Mouse (Mus musculus): ENCODE data around the gene Slc47a2. TPM values are rescaled to one million over a fixed set of nuclear protein-coding genes. Genes with fewer than 3 reads are reported as not detected.

Slc47a2 gene
- 69.1 and 87.1 TPM in 2 replicates for polyA plus RNA-seq (2012; rRNA removed)

GRCm38 (mm10) chr11:61342505-61343420 lies at the start of gene Slc47a2:
Gene Slc47a2 (minus strand): TSS chr11:61342860.
- peaks cover 1% of the 10 kb centered on the region; the same call in 1 of the 2 replicates for H3K36me3 ChIP-seq (ENCODE audit: control insufficient read depth, insufficient read depth, low read length)
- peak within 1 kb of the TSS; percentile 87 for H3K27ac ChIP-seq (ENCODE audit: control insufficient read depth, insufficient read depth, low read depth, low read length)
- TF ChIP-seq POLR2A (IDR thresholded peaks at IDR 0.05; ENCODE audit: control insufficient read depth, low read depth, low read length) (peak; percentile 65; the same call in 1 of the 2 replicates), CTCF (IDR thresholded peaks at IDR 0.05; ENCODE audit: control insufficient read depth, insufficient read depth, insufficient replicate concordance, low read depth, low read length) (no peak)
- peaks cover 14% of the 10 kb centered on the region for H3K4me1 ChIP-seq (ENCODE audit: control insufficient read depth, insufficient read depth, low read length)
- H3K27me3 ChIP-seq (ENCODE audit: control insufficient read depth, insufficient read depth, low read length), result no peaks in the 10 kb centered on the region
- peak within 1 kb of the TSS; percentile 85 for H3K4me3 ChIP-seq (ENCODE audit: control insufficient read depth, low read depth, low read length)

DNA sequence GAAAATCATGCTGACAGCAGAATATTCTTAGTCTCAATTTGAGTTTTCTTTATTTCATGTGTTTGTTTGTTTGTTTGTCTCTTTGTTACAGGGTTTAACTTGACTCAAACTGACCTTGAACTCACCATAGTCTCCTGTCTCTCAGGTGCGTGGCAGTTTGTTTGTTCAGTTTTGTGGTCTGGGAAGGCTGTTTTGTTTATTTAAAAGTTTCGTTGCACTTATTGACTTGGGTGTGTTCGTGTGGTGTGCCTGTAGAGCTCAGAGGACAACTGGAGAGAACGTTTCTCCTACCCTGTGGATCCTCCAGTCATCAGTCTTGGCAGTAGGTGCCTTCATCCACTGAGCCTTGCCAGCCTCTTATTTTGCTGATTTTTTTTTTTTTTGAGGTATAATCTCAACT lies 46.3 kb upstream of the Slc47a2 start:
- TF ChIP-seq POLR2A (IDR thresholded peaks at IDR 0.05; ENCODE audit: control insufficient read depth, low read depth, low read length) (no peak), CTCF (IDR thresholded peaks at IDR 0.05; ENCODE audit: control insufficient read depth, insufficient read depth, insufficient replicate concordance, low read depth, low read length) (no peak)
- H3K36me3 ChIP-seq (ENCODE audit: control insufficient read depth, insufficient read depth, low read length), result no peaks in the 10 kb centered on the region
- H3K4me3 ChIP-seq (ENCODE audit: control insufficient read depth, low read depth, low read length), result no peak overlapping the region

DNA sequence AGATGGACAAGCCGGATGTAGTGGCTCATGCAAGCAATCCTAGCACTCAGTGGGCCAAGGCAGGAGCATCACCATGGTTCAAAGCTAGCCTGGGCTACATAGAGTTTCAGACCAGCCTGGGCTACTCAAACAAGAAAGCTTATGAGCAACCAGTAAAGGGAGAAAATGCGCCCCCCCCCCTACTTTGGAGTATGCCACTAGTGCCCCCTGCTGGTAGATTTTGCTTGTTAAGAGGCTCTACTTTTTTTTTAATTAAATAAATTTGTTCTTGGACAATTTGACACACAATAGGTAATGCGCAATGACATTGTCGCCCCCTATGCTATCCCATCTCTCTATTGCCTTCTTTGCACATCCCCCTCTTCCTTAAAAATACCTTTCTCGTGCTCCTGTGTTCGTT lies 45.4 kb upstream of the Slc47a2 start:
- Histone ChIP-seq H3K4me1 (ENCODE audit: control insufficient read depth, insufficient read depth, low read length) (no peaks in the 10 kb centered on the region), H3K4me3 (ENCODE audit: control insufficient read depth, low read depth, low read length) (no peak overlapping the region), H3K27me3 (ENCODE audit: control insufficient read depth, insufficient read depth, low read length) (no peaks in the 10 kb centered on the region), H3K36me3 (ENCODE audit: control insufficient read depth, insufficient read depth, low read length) (no peaks in the 10 kb centered on the region), H3K27ac (ENCODE audit: control insufficient read depth, insufficient read depth, low read depth, low read length) (no peak overlapping the region)
- TF ChIP-seq CTCF (IDR thresholded peaks at IDR 0.05; ENCODE audit: control insufficient read depth, insufficient read depth, insufficient replicate concordance, low read depth, low read length), result no peak
- TF ChIP-seq POLR2A (IDR thresholded peaks at IDR 0.05; ENCODE audit: control insufficient read depth, low read depth, low read length), result no peak

More for the DNA sequence above, 46.3 kb upstream of the Slc47a2 start:
- Histone ChIP-seq H3K27me3 (ENCODE audit: control insufficient read depth, insufficient read depth, low read length) (no peaks in the 10 kb centered on the region), H3K4me1 (ENCODE audit: control insufficient read depth, insufficient read depth, low read length) (no peaks in the 10 kb centered on the region), H3K27ac (ENCODE audit: control insufficient read depth, insufficient read depth, low read depth, low read length) (no peak overlapping the region)

- H3K27me3 ChIP-seq (ENCODE audit: control insufficient read depth, insufficient read depth, low read length), result no peaks in the 10 kb centered on the region
- H3K36me3 ChIP-seq (ENCODE audit: control insufficient read depth, insufficient read depth, low read length), result no peaks in the 10 kb centered on the region
- H3K27ac ChIP-seq (ENCODE audit: control insufficient read depth, insufficient read depth, low read depth, low read length), result no peak overlapping the region
- TF ChIP-seq CTCF (IDR thresholded peaks at IDR 0.05; ENCODE audit: control insufficient read depth, insufficient read depth, insufficient replicate concordance, low read depth, low read length) (no peak), POLR2A (IDR thresholded peaks at IDR 0.05; ENCODE audit: control insufficient read depth, low read depth, low read length) (no peak)
- H3K4me1 ChIP-seq (ENCODE audit: control insufficient read depth, insufficient read depth, low read length), result no peaks in the 10 kb centered on the region
- no peak overlapping the region for H3K4me3 ChIP-seq (ENCODE audit: control insufficient read depth, low read depth, low read length)
Measured at GRCm38 (mm10) chr11:61387233-61387632, 44.6 kb upstream of the Slc47a2 start.

GRCm38 (mm10) chr11:61385725-61386124 lies 43.1 kb upstream of the Slc47a2 start:
- H3K27me3 ChIP-seq (ENCODE audit: control insufficient read depth, insufficient read depth, low read length), result no peaks in the 10 kb centered on the region
- no peaks in the 10 kb centered on the region for H3K4me1 ChIP-seq (ENCODE audit: control insufficient read depth, insufficient read depth, low read length)
- H3K27ac ChIP-seq (ENCODE audit: control insufficient read depth, insufficient read depth, low read depth, low read length), result no peak overlapping the region
- no peak overlapping the region for H3K4me3 ChIP-seq (ENCODE audit: control insufficient read depth, low read depth, low read length)
- no peaks in the 10 kb centered on the region for H3K36me3 ChIP-seq (ENCODE audit: control insufficient read depth, insufficient read depth, low read length)
- TF ChIP-seq POLR2A (IDR thresholded peaks at IDR 0.05; ENCODE audit: control insufficient read depth, low read depth, low read length) (no peak), CTCF (IDR thresholded peaks at IDR 0.05; ENCODE audit: control insufficient read depth, insufficient read depth, insufficient replicate concordance, low read depth, low read length) (no peak)

GRCm38 (mm10) chr11:61381272-61381671 lies 38.6 kb upstream of the Slc47a2 start:
- Histone ChIP-seq H3K4me1 (ENCODE audit: control insufficient read depth, insufficient read depth, low read length) (peaks cover 7% of the 10 kb centered on the region), H3K36me3 (ENCODE audit: control insufficient read depth, insufficient read depth, low read length) (no peaks in the 10 kb centered on the region), H3K27me3 (ENCODE audit: control insufficient read depth, insufficient read depth, low read length) (no peaks in the 10 kb centered on the region), H3K27ac (ENCODE audit: control insufficient read depth, insufficient read depth, low read depth, low read length) (no peak overlapping the region), H3K4me3 (ENCODE audit: control insufficient read depth, low read depth, low read length) (no peak overlapping the region)
- no peak for TF ChIP-seq POLR2A (IDR thresholded peaks at IDR 0.05; ENCODE audit: control insufficient read depth, low read depth, low read length)
- no peak for TF ChIP-seq CTCF (IDR thresholded peaks at IDR 0.05; ENCODE audit: control insufficient read depth, insufficient read depth, insufficient replicate concordance, low read depth, low read length)

GRCm38 (mm10) chr11:61378651-61379050 lies 36.0 kb upstream of the Slc47a2 start:
- H3K27ac ChIP-seq (ENCODE audit: control insufficient read depth, insufficient read depth, low read depth, low read length), result no peak overlapping the region
- H3K27me3 ChIP-seq (ENCODE audit: control insufficient read depth, insufficient read depth, low read length), result no peaks in the 10 kb centered on the region
- no peaks in the 10 kb centered on the region for H3K36me3 ChIP-seq (ENCODE audit: control insufficient read depth, insufficient read depth, low read length)

More at GRCm38 (mm10) chr11:61378651-61379050, 36.0 kb upstream of the Slc47a2 start:
- Histone ChIP-seq H3K4me3 (ENCODE audit: control insufficient read depth, low read depth, low read length) (no peak overlapping the region), H3K4me1 (ENCODE audit: control insufficient read depth, insufficient read depth, low read length) (peaks cover 7% of the 10 kb centered on the region)
- no peak for TF ChIP-seq POLR2A (IDR thresholded peaks at IDR 0.05; ENCODE audit: control insufficient read depth, low read depth, low read length)
- TF ChIP-seq CTCF (IDR thresholded peaks at IDR 0.05; ENCODE audit: control insufficient read depth, insufficient read depth, insufficient replicate concordance, low read depth, low read length), result no peak
